Mouse (Mus musculus): ENCODE data around the gene Wipf2. TPM values are rescaled to one million over a fixed set of nuclear protein-coding genes. Genes with fewer than 3 reads are reported as not detected.

The Wipf2 gene
- polyA plus RNA-seq, 1 experiment from 2014 or later = 3.3 TPM

- 95% methylated on average over 5 of the region's 5 CpGs for WGBS
- no peak overlapping the region for H3K9ac ChIP-seq (ENCODE audit: low read length)
- H3K9me3 ChIP-seq (replicated peaks; ENCODE audit: control insufficient read depth, low read length) = no peaks in the 10 kb centered on the region
- H3K4me1 ChIP-seq (ENCODE audit: control insufficient read depth, insufficient read depth, low read length) = no peaks in the 10 kb centered on the region
- H3K27ac ChIP-seq (ENCODE audit: low read depth, low read length) = no peak overlapping the region
- no peak overlapping the region for H3K4me3 ChIP-seq (ENCODE audit: low read depth, low read length)
- H3K36me3 ChIP-seq (ENCODE audit: control insufficient read depth, insufficient read depth, low read length) = peaks cover 90% of the 10 kb centered on the region
- H3K4me2 ChIP-seq (ENCODE audit: low read length) = no peak overlapping the region
- ATAC-seq = no peak
- H3K27me3 ChIP-seq (replicated peaks; ENCODE audit: control insufficient read depth, insufficient read depth, low read length) = no peaks in the 10 kb centered on the region
- DNase-seq (ENCODE audit: low spot score) = no peak
Observed at GRCm38 (mm10) chr11:98889977-98890376, 26.5 kb downstream of the Wipf2 start.

DNA sequence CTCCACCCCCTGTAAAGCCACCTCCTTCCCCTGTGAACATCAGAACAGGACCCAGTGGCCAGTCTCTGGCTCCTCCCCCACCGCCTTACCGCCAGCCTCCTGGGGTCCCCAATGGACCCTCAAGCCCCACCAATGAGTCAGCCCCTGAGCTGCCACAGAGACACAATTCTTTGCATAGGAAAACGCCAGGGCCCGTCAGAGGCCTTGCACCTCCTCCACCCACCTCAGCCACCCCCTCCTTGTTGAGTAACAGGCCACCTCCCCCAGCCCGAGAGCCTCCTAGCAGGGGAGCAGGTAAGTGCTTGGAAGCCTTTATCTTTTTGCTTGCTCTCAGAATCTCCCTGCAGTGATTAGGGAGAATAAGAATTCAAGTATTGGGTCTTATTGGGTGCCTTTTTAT, 29.0 kb downstream of the Wipf2 start:
- Histone ChIP-seq H3K4me3 (ENCODE audit: low read depth, low read length) (no peak overlapping the region), H3K4me2 (ENCODE audit: low read length) (no peak overlapping the region), H3K9me3 (replicated peaks; ENCODE audit: control insufficient read depth, low read length) (no peaks in the 10 kb centered on the region), H3K4me1 (ENCODE audit: control insufficient read depth, insufficient read depth, low read length) (no peaks in the 10 kb centered on the region), H3K36me3 (ENCODE audit: control insufficient read depth, insufficient read depth, low read length) (peaks cover 91% of the 10 kb centered on the region), H3K27me3 (replicated peaks; ENCODE audit: control insufficient read depth, insufficient read depth, low read length) (no peaks in the 10 kb centered on the region), H3K9ac (ENCODE audit: low read length) (no peak overlapping the region), H3K27ac (ENCODE audit: low read depth, low read length) (no peak overlapping the region)
- DNase-seq (ENCODE audit: low spot score) (no peak), ATAC-seq (no peak)
- WGBS = 41% methylated on average over 5 of the region's 5 CpGs

- no peaks in the 10 kb centered on the region for H3K4me1 ChIP-seq (ENCODE audit: control insufficient read depth, insufficient read depth, low read length)
- H3K36me3 ChIP-seq (ENCODE audit: control insufficient read depth, insufficient read depth, low read length) = peaks cover 67% of the 10 kb centered on the region
- no peak overlapping the region for H3K9ac ChIP-seq (ENCODE audit: low read length)
- no peaks in the 10 kb centered on the region for H3K9me3 ChIP-seq (replicated peaks; ENCODE audit: control insufficient read depth, low read length)
- ATAC-seq (no peak), DNase-seq (ENCODE audit: low spot score) (no peak)
- WGBS = 90% methylated on average over 12 of the region's 12 CpGs
- H3K27me3 ChIP-seq (replicated peaks; ENCODE audit: control insufficient read depth, insufficient read depth, low read length) = no peaks in the 10 kb centered on the region
- H3K4me2 ChIP-seq (ENCODE audit: low read length) = no peak overlapping the region
- H3K4me3 ChIP-seq (ENCODE audit: low read depth, low read length) = no peak overlapping the region
- no peak overlapping the region for H3K27ac ChIP-seq (ENCODE audit: low read depth, low read length)
Observed at GRCm38 (mm10) chr11:98900529-98901125, 37.2 kb downstream of the Wipf2 start.

- Histone ChIP-seq H3K27me3 (replicated peaks; ENCODE audit: control insufficient read depth, insufficient read depth, low read length) (no peaks in the 10 kb centered on the region), H3K4me1 (ENCODE audit: control insufficient read depth, insufficient read depth, low read length) (no peaks in the 10 kb centered on the region), H3K4me2 (ENCODE audit: low read length) (no peak overlapping the region), H3K27ac (ENCODE audit: low read depth, low read length) (no peak overlapping the region), H3K4me3 (ENCODE audit: low read depth, low read length) (no peak overlapping the region), H3K9ac (ENCODE audit: low read length) (no peak overlapping the region), H3K36me3 (ENCODE audit: control insufficient read depth, insufficient read depth, low read length) (peaks cover 50% of the 10 kb centered on the region), H3K9me3 (replicated peaks; ENCODE audit: control insufficient read depth, low read length) (no peaks in the 10 kb centered on the region)
- no peak for DNase-seq (ENCODE audit: low spot score)
- 10% methylated on average over 10 of the region's 10 CpGs for WGBS
- ATAC-seq = no peak
Observed at GRCm38 (mm10) chr11:98902621-98903245, 39.3 kb downstream of the Wipf2 start.

DNA sequence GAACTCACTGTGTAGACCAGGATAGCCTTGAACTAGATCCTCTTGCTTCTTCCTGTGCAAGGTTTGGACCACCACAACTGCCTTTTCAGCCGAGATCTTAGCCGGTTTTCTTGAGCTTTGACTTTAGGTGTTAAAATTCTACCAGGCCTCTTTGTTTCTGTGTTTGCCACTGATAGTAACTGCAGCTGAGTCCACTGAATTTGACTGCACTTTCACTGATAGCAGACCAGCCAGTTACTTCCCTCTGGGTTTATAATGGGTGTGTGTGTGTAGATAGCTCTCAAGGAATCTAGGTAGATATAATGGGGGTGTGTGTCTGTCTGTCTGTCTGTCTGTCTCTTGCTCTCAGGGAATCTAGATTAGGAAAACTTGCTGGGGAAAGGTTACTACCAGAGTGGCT, 41.1 kb downstream of the Wipf2 start:
- Histone ChIP-seq H3K27ac (ENCODE audit: low read depth, low read length) (no peak overlapping the region), H3K27me3 (replicated peaks; ENCODE audit: control insufficient read depth, insufficient read depth, low read length) (no peaks in the 10 kb centered on the region), H3K4me1 (ENCODE audit: control insufficient read depth, insufficient read depth, low read length) (peaks cover 9% of the 10 kb centered on the region), H3K9ac (ENCODE audit: low read length) (no peak overlapping the region), H3K4me3 (ENCODE audit: low read depth, low read length) (no peak overlapping the region), H3K36me3 (ENCODE audit: control insufficient read depth, insufficient read depth, low read length) (peaks cover 35% of the 10 kb centered on the region), H3K4me2 (ENCODE audit: low read length) (no peak overlapping the region), H3K9me3 (replicated peaks; ENCODE audit: control insufficient read depth, low read length) (no peaks in the 10 kb centered on the region)
- WGBS = 94% methylated on average over 2 of the region's 2 CpGs
- no peak for ATAC-seq
- no peak for DNase-seq (ENCODE audit: low spot score)

DNA sequence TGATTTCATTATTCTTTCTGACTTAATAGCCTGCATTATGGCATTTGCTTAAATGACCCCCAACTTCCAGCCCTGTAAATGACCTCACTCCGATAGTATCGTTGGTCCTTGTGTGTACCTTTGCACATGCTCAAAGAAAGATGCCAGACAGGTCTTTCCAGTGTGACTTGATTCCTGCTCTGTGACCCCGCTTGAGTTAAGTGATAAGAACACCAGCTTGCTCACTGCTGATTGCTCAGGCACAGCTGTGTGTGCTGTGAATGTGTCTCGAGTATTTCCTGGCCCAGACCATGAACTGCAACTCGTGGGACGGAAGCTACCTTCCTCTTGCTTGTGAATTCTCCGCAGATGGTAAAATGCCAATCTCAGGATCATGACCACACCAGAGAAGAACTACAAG, 41.6 kb downstream of the Wipf2 start:
- Histone ChIP-seq H3K4me2 (ENCODE audit: low read length) (no peak overlapping the region), H3K4me1 (ENCODE audit: control insufficient read depth, insufficient read depth, low read length) (peaks cover 9% of the 10 kb centered on the region), H3K4me3 (ENCODE audit: low read depth, low read length) (no peak overlapping the region), H3K9ac (ENCODE audit: low read length) (no peak overlapping the region), H3K27ac (ENCODE audit: low read depth, low read length) (no peak overlapping the region), H3K27me3 (replicated peaks; ENCODE audit: control insufficient read depth, insufficient read depth, low read length) (no peaks in the 10 kb centered on the region), H3K9me3 (replicated peaks; ENCODE audit: control insufficient read depth, low read length) (no peaks in the 10 kb centered on the region), H3K36me3 (ENCODE audit: control insufficient read depth, insufficient read depth, low read length) (peaks cover 33% of the 10 kb centered on the region)
- WGBS = 95% methylated on average over 7 of the region's 7 CpGs
- no peak for ATAC-seq
- DNase-seq (ENCODE audit: low spot score) = no peak

DNA sequence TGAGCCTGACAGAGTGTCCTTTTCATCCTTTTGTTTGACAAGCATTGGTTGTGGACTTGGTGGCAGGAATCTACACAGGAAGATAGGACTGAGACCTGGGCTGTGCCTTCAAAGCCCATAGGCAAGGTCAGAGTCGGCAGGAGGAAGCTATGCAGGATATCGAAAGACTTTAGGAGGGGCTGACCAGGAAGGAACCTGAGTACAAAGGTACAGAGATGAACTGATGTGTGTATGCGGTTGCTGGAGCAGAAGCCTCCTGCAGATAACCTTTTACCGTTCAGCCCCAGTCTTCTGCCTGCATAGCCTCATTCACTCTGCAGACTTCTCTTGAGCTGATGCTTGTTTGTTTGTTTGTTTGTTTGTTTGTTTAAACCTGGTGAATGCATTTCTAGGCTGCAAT, 42.1 kb downstream of the Wipf2 start:
- Histone ChIP-seq H3K4me3 (ENCODE audit: low read depth, low read length) (no peak overlapping the region), H3K27me3 (replicated peaks; ENCODE audit: control insufficient read depth, insufficient read depth, low read length) (no peaks in the 10 kb centered on the region), H3K36me3 (ENCODE audit: control insufficient read depth, insufficient read depth, low read length) (peaks cover 33% of the 10 kb centered on the region), H3K4me2 (ENCODE audit: low read length) (no peak overlapping the region), H3K4me1 (ENCODE audit: control insufficient read depth, insufficient read depth, low read length) (peaks cover 9% of the 10 kb centered on the region), H3K9ac (ENCODE audit: low read length) (no peak overlapping the region), H3K9me3 (replicated peaks; ENCODE audit: control insufficient read depth, low read length) (no peaks in the 10 kb centered on the region), H3K27ac (ENCODE audit: low read depth, low read length) (no peak overlapping the region)
- ATAC-seq (no peak), DNase-seq (ENCODE audit: low spot score) (no peak)
- 93% methylated on average over 4 of the region's 4 CpGs for WGBS

DNA sequence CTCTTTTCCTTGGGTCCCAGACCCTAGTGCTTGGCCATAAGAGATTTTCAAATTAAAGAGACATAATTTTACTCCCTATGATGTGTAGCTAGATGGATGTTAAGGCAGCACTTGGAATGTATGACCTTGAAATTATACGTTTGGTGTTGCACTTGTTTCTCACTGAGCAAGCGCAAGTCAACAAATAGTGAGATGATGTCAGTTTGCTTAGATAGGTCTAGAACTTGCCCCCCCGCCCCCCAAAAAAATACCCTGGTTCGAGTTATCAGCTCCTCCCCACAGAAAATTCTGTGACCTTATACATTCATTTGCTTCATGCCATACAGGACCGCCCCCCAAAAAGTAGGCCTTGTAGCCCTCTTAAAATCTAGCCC, 43.6 kb downstream of the Wipf2 start:
- DNase-seq (ENCODE audit: low spot score) (no peak), ATAC-seq (no peak)
- Histone ChIP-seq H3K27me3 (replicated peaks; ENCODE audit: control insufficient read depth, insufficient read depth, low read length) (no peaks in the 10 kb centered on the region), H3K36me3 (ENCODE audit: control insufficient read depth, insufficient read depth, low read length) (peaks cover 34% of the 10 kb centered on the region; the same call in 1 of the 2 replicates), H3K9ac (ENCODE audit: low read length) (no peak overlapping the region; the same call in 1 of the 2 replicates), H3K4me3 (ENCODE audit: low read depth, low read length) (peak overlapping the region; percentile 46), H3K4me1 (ENCODE audit: control insufficient read depth, insufficient read depth, low read length) (peaks cover 9% of the 10 kb centered on the region), H3K9me3 (replicated peaks; ENCODE audit: control insufficient read depth, low read length) (no peaks in the 10 kb centered on the region), H3K27ac (ENCODE audit: low read depth, low read length) (no peak overlapping the region), H3K4me2 (ENCODE audit: low read length) (peak overlapping the region; percentile 86)
- 59% methylated on average over 5 of the region's 5 CpGs for WGBS

DNA sequence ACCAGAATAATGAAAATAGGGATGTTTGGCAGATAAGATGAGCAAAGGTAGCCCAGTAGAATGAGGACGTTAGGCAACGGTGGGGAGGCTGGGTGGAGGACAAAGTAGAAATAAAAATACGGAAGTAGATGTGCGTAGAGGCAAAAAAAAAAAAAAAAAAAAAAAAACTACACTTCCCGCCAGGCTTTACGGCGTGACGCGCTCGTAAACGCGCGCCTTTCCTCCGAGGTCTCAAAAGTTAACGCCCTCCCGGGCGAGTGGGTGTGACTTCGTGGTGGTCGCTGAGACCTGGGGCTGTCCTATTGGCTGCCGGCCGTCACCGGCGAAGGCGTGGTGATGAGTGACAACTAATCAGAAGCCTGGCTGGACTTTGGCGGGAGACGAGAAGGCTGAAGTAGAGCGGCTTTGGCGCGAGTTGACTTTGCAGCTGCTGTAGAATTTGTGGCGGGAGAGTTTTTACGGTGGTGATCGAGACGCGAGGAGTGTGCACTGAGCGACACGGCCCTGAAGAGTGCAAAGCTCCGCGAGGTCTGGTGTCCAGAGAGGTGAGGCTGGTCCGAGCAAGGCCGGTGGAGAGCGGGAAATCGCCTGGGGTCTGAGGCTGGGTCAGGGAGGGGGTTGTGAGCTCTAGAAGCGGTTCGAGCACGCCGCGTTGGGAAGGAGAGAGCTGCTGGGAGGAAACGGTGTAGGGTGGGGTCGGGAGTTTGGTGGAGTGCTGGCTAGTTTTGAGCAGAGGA, 44.2 kb downstream of the Wipf2 start, which contains the start of gene Cdc6:
Gene Cdc6, plus strand, starts transcription at position 365 of the 737 bp plus-strand sequence.
- Histone ChIP-seq H3K4me1 (ENCODE audit: control insufficient read depth, insufficient read depth, low read length) (peaks cover 9% of the 10 kb centered on the region), H3K4me2 (ENCODE audit: low read length) (peak within 1 kb of the TSS; percentile 86), H3K27me3 (replicated peaks; ENCODE audit: control insufficient read depth, insufficient read depth, low read length) (no peaks in the 10 kb centered on the region), H3K9me3 (replicated peaks; ENCODE audit: control insufficient read depth, low read length) (no peaks in the 10 kb centered on the region), H3K9ac (ENCODE audit: low read length) (peak within 1 kb of the TSS; percentile 60), H3K4me3 (ENCODE audit: low read depth, low read length) (peak within 1 kb of the TSS; percentile 46), H3K36me3 (ENCODE audit: control insufficient read depth, insufficient read depth, low read length) (peaks cover 34% of the 10 kb centered on the region), H3K27ac (ENCODE audit: low read depth, low read length) (no peak within 1 kb of the TSS)
- WGBS = 0% methylated on average over 49 of the region's 49 CpGs
- peak; percentile 99 for DNase-seq (ENCODE audit: low spot score)
- ATAC-seq = peak; percentile 99
